Mouse (Mus musculus) neural tube, embryonic 13.5 days (tissue): ENCODE measurements at regions not wholly inside any gene's neighbourhood (a gene's known extent, or its start where the extent isn't known, plus 50 kb on each side); places are given as distances from the start of the nearest gene placed in this dataset.

ENCODE experiments used
- ATAC-seq: fragments of 200-750 bp; cut with Nextera tagmentation; 2 replicates; pipeline ENCODE4 v1.8.0; 2017; ENCODE audit warnings: low read depth, mild to moderate bottlenecking, moderate TSS enrichment, moderate library complexity
- H3K27ac ChIP-seq: fragments of 300-500 bp; sonication (generic); replicated peaks from 2 replicates; pipeline ENCODE4 v1.5.1; 2015; ENCODE audit warnings: moderate library complexity, mild to moderate bottlenecking, inconsistent platforms
- H3K27me3 ChIP-seq: fragments of 300-500 bp; sonication (generic); 2 replicates; pipeline ENCODE4 v1.6.1; 2015; ENCODE audit warnings: mild to moderate bottlenecking, inconsistent platforms
- H3K36me3 ChIP-seq: fragments of 300-500 bp; sonication (generic); 2 replicates; pipeline ENCODE4 v1.6.1; 2015; ENCODE audit warnings: mild to moderate bottlenecking, inconsistent platforms
- H3K4me1 ChIP-seq: fragments of 300-500 bp; sonication (generic); replicated peaks from 2 replicates; pipeline ENCODE4 v1.6.1; 2015; ENCODE audit warnings: inconsistent platforms
- H3K4me2 ChIP-seq: fragments of 300-500 bp; sonication (generic); 2 replicates; pipeline ENCODE4 v1.6.1; 2015; ENCODE audit warnings: inconsistent platforms, mild to moderate bottlenecking, moderate library complexity
- H3K4me3 ChIP-seq: fragments of 300-500 bp; sonication (generic); 2 replicates; pipeline ENCODE4 v1.5.1; 2015; ENCODE audit warnings: mild to moderate bottlenecking, inconsistent platforms
- H3K9ac ChIP-seq: fragments of 300-500 bp; sonication (generic); 2 replicates; pipeline ENCODE4 v1.6.1; 2015; ENCODE audit warnings: moderate library complexity, mild to moderate bottlenecking, inconsistent platforms
- H3K9me3 ChIP-seq: fragments of 300-500 bp; sonication (generic); 2 replicates; pipeline ENCODE4 v1.6.1; 2016; ENCODE audit warnings: inconsistent platforms
- WGBS: fragments of 180-500 bp; shearing (Covaris S2); methylation state at CpG from one replicate; pipeline ENCODE4 v1.1.7; 2015; 5-methylcytosine and 5-hydroxymethylcytosine counted together

DNA sequence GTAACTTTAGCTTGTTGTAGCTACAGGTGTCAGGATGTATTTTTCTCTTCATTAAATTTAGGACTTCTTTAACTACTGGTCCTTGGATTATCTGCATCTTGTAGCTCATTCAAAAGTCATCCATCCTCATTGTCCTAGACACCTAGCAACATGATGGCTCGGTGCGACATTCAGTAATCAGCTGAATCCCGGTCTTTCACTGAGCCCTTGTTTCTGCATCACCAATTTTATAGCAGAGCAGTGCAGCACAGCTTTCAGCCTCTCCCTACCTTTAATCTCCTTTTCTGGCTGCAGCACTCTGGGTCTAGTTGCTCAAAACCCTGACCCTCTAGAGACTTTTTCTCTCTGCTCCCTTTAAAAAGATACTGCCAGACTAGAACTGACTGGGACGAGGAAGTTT is 543.6 kb upstream of the B3galt2 start:
- Histone ChIP-seq H3K9me3 (no peaks in the 10 kb centered on the region), H3K4me3 (no peak overlapping the region), H3K4me1 (no peaks in the 10 kb centered on the region), H3K27me3 (no peaks in the 10 kb centered on the region), H3K36me3 (no peaks in the 10 kb centered on the region), H3K27ac (no peak overlapping the region), H3K4me2 (no peak overlapping the region), H3K9ac (no peak overlapping the region)
- ATAC-seq: no peak
- WGBS: 60% methylated on average over 4 of the region's 4 CpGs

DNA sequence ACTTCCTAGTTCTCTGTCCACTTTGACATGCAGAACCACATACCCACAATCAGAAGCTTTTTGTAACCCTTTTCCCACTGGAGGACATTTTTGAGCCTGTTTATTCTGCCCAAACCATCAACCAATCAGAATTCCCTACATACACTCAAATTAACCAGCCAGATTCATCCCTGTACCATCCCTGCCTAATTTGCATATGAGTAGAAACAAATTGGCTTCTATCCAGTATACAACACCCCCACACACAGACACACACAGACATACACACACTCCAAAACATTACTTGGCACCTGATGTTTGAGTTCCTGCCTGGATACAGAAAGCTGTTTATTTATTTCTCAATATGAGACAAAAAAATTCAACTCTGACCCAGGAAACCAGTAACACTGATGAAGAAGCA is 542.2 kb upstream of the B3galt2 start:
- Histone ChIP-seq H3K27me3 (no peaks in the 10 kb centered on the region), H3K4me3 (no peak overlapping the region), H3K36me3 (no peaks in the 10 kb centered on the region), H3K27ac (no peak overlapping the region), H3K4me1 (no peaks in the 10 kb centered on the region), H3K9ac (no peak overlapping the region), H3K9me3 (no peaks in the 10 kb centered on the region), H3K4me2 (no peak overlapping the region)
- no peak for ATAC-seq

DNA sequence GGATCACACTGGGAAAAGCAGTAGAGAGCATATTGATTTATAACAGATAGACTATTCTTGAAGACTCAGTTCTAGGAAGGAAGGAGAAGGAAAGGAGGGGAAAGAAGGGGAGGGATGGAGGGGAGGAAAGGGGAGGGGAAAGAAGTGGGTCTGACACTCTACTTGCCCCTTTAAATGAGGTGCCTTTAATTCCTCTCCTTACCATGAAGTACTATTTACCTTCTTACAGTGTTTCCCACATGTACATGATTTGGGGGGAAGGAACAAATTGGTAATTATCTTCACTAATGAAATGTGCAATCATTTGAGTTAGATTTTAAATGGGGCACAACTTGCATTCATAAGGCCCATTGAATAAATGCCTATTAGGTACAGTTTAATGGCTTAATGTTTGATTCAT is 518.3 kb upstream of the B3galt2 start:
- no peaks in the 10 kb centered on the region for H3K4me1 ChIP-seq
- H3K4me3 ChIP-seq: no peak overlapping the region
- no peak for ATAC-seq
- no peaks in the 10 kb centered on the region for H3K9me3 ChIP-seq
- H3K27ac ChIP-seq: no peak overlapping the region
- H3K4me2 ChIP-seq: no peak overlapping the region
- no peaks in the 10 kb centered on the region for H3K36me3 ChIP-seq
- H3K9ac ChIP-seq: no peak overlapping the region
- H3K27me3 ChIP-seq: no peaks in the 10 kb centered on the region

DNA sequence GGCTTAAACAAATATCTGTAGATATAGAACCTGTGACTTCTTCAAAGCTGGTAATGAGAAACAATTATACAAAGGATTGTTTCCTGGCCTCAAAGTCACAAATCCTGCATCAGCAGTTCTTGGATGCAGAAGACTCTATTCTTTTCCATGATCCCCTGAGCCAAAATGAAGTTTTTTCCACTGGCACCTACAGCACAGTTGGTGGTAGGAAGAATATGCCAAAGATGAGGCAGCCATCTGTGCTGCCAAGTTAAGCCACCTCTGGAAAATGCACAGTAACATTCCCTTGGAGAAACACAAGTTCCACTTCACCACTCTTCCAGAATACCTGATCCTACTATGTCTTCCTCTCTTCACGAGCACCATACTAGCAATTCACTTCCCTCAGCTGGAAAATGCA is 510.2 kb upstream of the B3galt2 start:
- Histone ChIP-seq H3K36me3 (no peaks in the 10 kb centered on the region), H3K9me3 (no peaks in the 10 kb centered on the region), H3K27me3 (no peaks in the 10 kb centered on the region), H3K4me3 (no peak overlapping the region), H3K4me2 (no peak overlapping the region), H3K4me1 (no peaks in the 10 kb centered on the region), H3K9ac (no peak overlapping the region), H3K27ac (no peak overlapping the region)
- 82% methylated on average over 1 of the region's 1 CpGs for WGBS
- no peak for ATAC-seq

DNA sequence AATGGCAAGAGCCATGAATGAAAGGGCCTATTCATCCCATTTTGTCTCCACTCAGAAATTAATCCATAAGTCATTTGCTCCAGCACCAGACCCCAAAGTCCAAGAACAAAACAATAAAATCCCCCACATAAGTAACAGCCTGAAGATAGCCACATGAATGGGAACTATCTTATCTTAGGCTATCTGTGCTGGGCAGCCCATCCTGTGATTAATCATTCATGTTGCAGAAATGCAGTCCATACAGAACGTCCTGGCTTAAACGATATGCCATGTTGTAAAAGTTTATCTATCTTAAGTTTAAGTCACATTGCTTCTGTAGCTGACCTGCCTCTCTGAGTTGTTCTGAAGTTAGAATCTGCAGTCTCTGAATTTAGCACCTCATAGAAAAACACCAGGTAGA is 507.7 kb upstream of the B3galt2 start:
- H3K27me3 ChIP-seq: no peaks in the 10 kb centered on the region
- 95% methylated on average over 2 of the region's 2 CpGs for WGBS
- no peak overlapping the region for H3K9ac ChIP-seq
- no peak overlapping the region for H3K4me2 ChIP-seq
- ATAC-seq: no peak
- H3K36me3 ChIP-seq: no peaks in the 10 kb centered on the region
- no peak overlapping the region for H3K27ac ChIP-seq
- H3K9me3 ChIP-seq: no peaks in the 10 kb centered on the region
- H3K4me1 ChIP-seq: no peaks in the 10 kb centered on the region
- H3K4me3 ChIP-seq: no peak overlapping the region

DNA sequence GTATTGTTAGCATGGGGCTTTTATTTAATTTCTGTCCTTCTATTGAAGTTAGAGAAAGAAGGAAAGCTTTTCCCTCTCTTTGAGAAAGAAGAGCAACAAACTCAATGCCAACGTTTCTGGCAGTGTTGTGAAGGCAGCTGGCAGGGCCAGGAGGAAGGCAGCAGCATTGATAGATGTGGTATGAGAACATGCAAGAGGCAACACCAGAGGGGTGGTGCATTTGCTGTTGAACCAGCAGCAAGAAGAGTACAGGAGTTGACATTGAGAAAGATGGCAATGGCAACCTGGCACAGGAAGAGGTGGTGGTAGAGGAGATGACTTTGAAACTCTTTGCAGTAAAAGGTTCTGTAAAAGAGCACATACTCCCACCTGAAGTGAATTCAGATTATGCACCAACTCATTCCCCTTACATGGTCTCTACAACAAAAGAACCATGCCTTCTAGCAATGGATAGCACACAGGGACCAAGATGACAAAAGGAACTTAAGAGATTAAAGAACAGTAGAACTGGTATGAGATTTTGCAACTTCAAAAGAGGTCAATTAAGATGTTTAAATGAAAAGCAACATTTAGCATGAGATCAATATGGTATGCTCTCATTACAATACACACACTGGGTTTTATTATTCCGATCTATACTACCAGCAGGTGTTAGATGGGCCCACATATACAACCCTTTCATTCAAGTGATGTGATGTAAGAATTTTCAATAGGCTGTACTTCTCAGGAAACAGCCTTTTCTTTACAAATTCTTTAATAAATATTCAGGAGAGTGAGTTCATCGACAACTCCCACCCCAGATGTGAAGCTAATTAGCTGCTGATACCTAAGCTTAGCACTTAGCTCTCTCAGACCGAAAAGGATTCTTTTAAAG is 495.1 kb upstream of the B3galt2 start:
- no peaks in the 10 kb centered on the region for H3K27me3 ChIP-seq
- no peaks in the 10 kb centered on the region for H3K9me3 ChIP-seq
- no peak for ATAC-seq
- H3K9ac ChIP-seq: no peak overlapping the region
- no peaks in the 10 kb centered on the region for H3K4me1 ChIP-seq
- no peaks in the 10 kb centered on the region for H3K36me3 ChIP-seq
- 71% methylated on average over 4 of the region's 4 CpGs for WGBS
- H3K27ac ChIP-seq: no peak overlapping the region
- no peak overlapping the region for H3K4me2 ChIP-seq
- H3K4me3 ChIP-seq: no peak overlapping the region

DNA sequence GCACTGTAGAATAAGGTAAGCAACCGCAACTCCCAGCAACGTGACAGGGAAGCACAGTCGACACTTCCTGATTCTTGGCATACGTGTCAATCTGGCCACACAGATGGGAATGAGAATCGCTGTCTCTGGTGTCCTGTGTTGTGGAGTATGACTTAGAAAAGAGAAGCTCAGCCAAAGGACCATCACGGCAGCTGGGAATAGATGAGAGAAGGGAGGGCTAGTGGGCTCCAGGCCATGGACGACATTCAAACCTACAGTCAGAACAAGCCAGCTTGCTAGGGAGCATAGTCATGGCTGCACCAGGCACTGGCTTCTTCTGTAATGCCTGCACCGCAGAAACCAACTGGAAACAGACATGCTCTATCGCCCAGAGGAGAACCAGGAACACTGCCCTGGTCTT is 469.2 kb upstream of the B3galt2 start:
- H3K4me3 ChIP-seq: no peak overlapping the region
- H3K9ac ChIP-seq: no peak overlapping the region
- 89% methylated on average over 9 of the region's 9 CpGs for WGBS

DNA sequence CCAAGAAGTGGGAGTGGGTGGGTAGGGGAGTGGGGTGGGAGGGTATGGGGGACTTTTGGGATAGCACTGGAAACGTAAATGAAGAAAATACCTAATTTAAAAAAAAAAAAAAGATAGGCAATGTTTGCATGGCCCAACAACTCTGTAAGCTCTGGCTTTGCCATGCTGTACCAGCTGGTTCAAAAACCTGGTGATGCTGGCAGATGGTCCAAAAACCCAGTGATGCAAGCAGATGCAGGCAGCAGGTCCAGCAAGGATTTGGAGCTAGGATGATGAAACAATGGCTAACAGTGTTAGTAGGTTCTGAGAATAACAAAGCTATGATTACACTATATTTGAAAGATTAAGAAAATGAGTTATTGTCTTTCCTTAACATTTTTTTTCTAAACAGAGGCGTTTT is 466.6 kb upstream of the B3galt2 start:
- no peak overlapping the region for H3K4me2 ChIP-seq
- H3K36me3 ChIP-seq: no peaks in the 10 kb centered on the region
- H3K4me3 ChIP-seq: no peak overlapping the region
- no peaks in the 10 kb centered on the region for H3K9me3 ChIP-seq
- H3K9ac ChIP-seq: no peak overlapping the region
- 87% methylated on average over 2 of the region's 2 CpGs for WGBS
- no peaks in the 10 kb centered on the region for H3K4me1 ChIP-seq
- no peak overlapping the region for H3K27ac ChIP-seq
- ATAC-seq: no peak
- no peaks in the 10 kb centered on the region for H3K27me3 ChIP-seq

More for the DNA sequence above, 469.2 kb upstream of the B3galt2 start:
- no peaks in the 10 kb centered on the region for H3K36me3 ChIP-seq
- no peak overlapping the region for H3K27ac ChIP-seq
- no peaks in the 10 kb centered on the region for H3K4me1 ChIP-seq
- H3K4me2 ChIP-seq: no peak overlapping the region
- H3K9me3 ChIP-seq: no peaks in the 10 kb centered on the region
- no peak for ATAC-seq
- H3K27me3 ChIP-seq: no peaks in the 10 kb centered on the region

DNA sequence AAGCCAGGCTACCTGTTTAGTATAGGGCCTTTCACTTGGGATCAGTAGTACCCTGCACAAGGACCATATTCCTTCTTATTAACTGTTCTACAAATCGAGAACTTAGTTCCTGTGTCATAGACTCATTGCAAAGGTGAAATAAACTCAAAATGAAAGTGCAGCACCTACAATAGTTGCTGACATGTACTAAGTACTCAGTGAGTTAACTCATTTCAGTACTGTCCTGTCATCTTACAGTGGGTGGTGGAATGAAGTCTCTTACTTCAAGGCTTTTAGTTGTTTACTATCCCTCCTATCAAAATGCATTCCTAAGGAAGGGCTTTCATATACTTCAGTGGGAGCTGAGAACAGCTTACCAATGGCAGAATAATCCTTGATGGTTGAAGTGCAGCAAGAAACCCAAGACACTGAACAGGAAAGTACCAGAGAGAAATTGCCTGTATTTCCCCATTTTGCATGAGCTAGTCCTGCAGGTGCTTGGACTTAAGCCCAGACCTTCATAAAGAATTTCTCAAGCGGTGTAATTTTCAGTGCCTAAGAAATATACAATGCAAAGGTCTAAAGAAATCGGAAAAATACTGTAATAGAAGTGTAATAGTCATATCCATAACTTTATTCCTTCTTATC is 448.2 kb upstream of the B3galt2 start:
- Histone ChIP-seq H3K4me3 (no peak overlapping the region), H3K4me2 (no peak overlapping the region), H3K9me3 (no peaks in the 10 kb centered on the region), H3K27me3 (no peaks in the 10 kb centered on the region), H3K4me1 (no peaks in the 10 kb centered on the region), H3K9ac (no peak overlapping the region), H3K36me3 (no peaks in the 10 kb centered on the region), H3K27ac (no peak overlapping the region)
- ATAC-seq: no peak
- WGBS: 86% methylated on average over 3 of the region's 3 CpGs

DNA sequence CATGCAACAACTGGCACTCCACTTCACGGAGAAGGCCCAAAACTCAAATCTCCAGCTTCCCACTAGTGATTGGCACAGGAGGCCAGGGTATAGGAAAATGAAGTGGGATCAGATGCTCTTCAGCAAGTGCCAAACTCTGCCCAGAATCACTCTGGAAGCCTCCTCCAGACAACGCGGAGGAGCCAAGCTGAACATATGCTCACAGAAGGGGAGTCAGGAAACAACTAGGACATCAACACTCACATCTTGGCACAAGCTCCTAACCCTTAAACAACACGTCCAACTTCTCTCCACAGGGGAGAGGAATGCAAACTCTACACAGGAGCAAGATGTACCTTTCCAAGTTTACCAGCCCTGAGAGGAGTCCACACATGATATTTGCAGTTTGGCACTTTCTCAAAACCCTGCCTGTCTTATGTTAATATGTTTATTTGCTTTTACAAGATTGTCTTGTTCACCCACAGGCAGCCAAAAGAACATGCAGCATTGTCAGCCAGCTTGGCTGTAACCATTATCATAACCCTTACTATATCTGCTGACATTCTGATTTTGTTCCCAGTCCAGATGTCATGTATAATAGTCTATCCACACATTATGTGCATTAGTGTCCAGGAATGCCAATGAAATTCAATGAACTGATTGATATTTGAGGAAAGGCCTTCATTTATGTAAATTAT is 440.1 kb upstream of the B3galt2 start:
- ATAC-seq: no peak
- Histone ChIP-seq H3K27me3 (no peaks in the 10 kb centered on the region), H3K4me3 (no peak overlapping the region), H3K4me2 (no peak overlapping the region), H3K9me3 (no peaks in the 10 kb centered on the region), H3K27ac (no peak overlapping the region), H3K4me1 (no peaks in the 10 kb centered on the region), H3K36me3 (no peaks in the 10 kb centered on the region), H3K9ac (no peak overlapping the region)
- 86% methylated on average over 4 of the region's 4 CpGs for WGBS

DNA sequence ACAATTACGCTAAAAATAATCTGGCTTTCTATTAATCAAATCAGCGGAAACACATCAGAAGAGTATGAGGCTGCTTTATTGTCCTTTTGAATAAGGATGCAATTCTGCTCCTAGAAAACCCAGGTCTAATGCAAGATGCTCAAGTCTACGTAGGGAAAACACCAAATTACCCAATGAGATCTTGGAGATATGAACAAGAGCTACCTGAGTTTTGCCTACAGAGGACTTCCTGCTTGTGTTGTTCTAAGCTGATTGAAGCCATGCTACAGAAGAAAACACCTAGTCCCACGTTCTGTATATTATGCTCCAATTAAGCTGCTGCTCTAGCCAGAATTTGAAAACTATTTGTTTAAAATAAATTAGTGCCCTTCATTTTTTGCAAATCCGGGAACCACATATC is 439.5 kb upstream of the B3galt2 start:
- ATAC-seq: no peak
- Histone ChIP-seq H3K4me3 (no peak overlapping the region), H3K9ac (no peak overlapping the region), H3K4me2 (no peak overlapping the region), H3K36me3 (no peaks in the 10 kb centered on the region), H3K9me3 (no peaks in the 10 kb centered on the region), H3K27me3 (no peaks in the 10 kb centered on the region), H3K27ac (no peak overlapping the region), H3K4me1 (no peaks in the 10 kb centered on the region)
- WGBS: 87% methylated on average over 5 of the region's 5 CpGs

DNA sequence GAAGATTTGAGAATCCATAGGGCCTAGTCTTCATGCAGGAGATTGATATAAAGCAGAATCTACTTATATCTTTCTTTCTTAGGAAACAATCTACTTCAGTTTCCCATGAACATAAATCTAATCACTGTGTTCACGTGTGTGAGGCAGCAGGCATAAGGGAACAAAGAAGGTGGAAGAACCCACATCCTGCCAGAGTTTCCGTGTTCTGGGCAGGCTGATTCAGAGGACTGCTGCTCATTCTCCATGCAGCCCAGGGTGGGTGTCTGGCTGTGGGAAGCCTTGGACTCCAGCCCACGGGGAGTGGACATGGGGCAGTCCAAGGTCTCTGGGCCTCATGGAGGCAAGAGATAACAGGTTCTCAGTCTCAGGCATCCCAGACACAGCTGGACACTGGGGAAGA is 438.3 kb upstream of the B3galt2 start:
- whole genome bisulfite sequencing: 62% methylated on average over 3 of the region's 3 CpGs
- H3K36me3 ChIP-seq: no peaks in the 10 kb centered on the region
- H3K27me3 ChIP-seq: no peaks in the 10 kb centered on the region
- no peak overlapping the region for H3K9ac ChIP-seq
- H3K27ac ChIP-seq: no peak overlapping the region
- no peaks in the 10 kb centered on the region for H3K9me3 ChIP-seq
- no peak overlapping the region for H3K4me2 ChIP-seq
- H3K4me3 ChIP-seq: no peak overlapping the region
- H3K4me1 ChIP-seq: no peaks in the 10 kb centered on the region
- ATAC-seq: no peak
